Mouse (Mus musculus) midbrain, postnatal 0 days (tissue): Measurements from ENCODE around the gene Gldc. TPM values are rescaled to one million over a fixed set of nuclear protein-coding genes. Genes with fewer than 3 reads are reported as not detected.

ENCODE experiments used
- ATAC-seq: fragments of 200-750 bp; cut with Nextera tagmentation; 2 replicates; pipeline ENCODE4 v1.8.0; 2017; ENCODE audit warnings: moderate number of reproducible peaks, mild to moderate bottlenecking, moderate TSS enrichment, moderate library complexity; ENCODE audit not compliant: low FRiP score
- DNase-seq: peaks from one replicate; pipeline ENCODE4 v3.0.0-alpha.2; 2015; ENCODE audit warnings: low spot score
- H3K27ac ChIP-seq: fragments of 300-500 bp; sonication (generic); 2 replicates; pipeline ENCODE4 v1.5.1; 2014; ENCODE audit warnings: low read depth, mild to moderate bottlenecking, low read length, mixed read lengths
- H3K27me3 ChIP-seq: fragments of 300-500 bp; sonication (generic); 2 replicates; pipeline ENCODE4 v1.6.1; 2014; ENCODE audit warnings: low read length, control low read depth, mixed read lengths; ENCODE audit not compliant: insufficient read depth
- H3K36me3 ChIP-seq: fragments of 300-500 bp; sonication (generic); 2 replicates; pipeline ENCODE4 v1.6.1; 2014; ENCODE audit warnings: low read length, control low read depth, mixed read lengths; ENCODE audit not compliant: insufficient read depth
- H3K4me1 ChIP-seq: fragments of 300-500 bp; sonication (generic); 2 replicates; pipeline ENCODE4 v1.6.1; 2014; ENCODE audit warnings: mild to moderate bottlenecking, control low read depth, antibody characterized with exemption, low read length, mixed read lengths; ENCODE audit not compliant: insufficient read depth
- H3K4me2 ChIP-seq: fragments of 300-500 bp; sonication (generic); 2 replicates; pipeline ENCODE4 v1.6.1; 2014; ENCODE audit warnings: low read depth, mild to moderate bottlenecking, low read length, mixed read lengths; ENCODE audit not compliant: poor library complexity, severe bottlenecking
- H3K4me3 ChIP-seq: fragments of 300-500 bp; sonication (generic); 2 replicates; pipeline ENCODE4 v1.5.1; 2014; ENCODE audit warnings: low read depth, mild to moderate bottlenecking, low read length, moderate library complexity
- H3K9ac ChIP-seq: fragments of 300-500 bp; sonication (generic); replicated peaks from 2 replicates; pipeline ENCODE4 v1.6.1; 2014; ENCODE audit warnings: mild to moderate bottlenecking, low read length, moderate library complexity, mixed read lengths; ENCODE audit not compliant: poor library complexity, severe bottlenecking
- H3K9me3 ChIP-seq: fragments of 300-500 bp; sonication (generic); 2 replicates; pipeline ENCODE4 v1.6.1; 2016; ENCODE audit warnings: low read length, control low read depth
- CTCF ChIP-seq: IDR thresholded peaks from 2 replicates; pipeline ENCODE4 v1.5.1; 2016; ENCODE audit warnings: antibody characterized with exemption, mild to moderate bottlenecking
- WGBS: fragments of 180-500 bp; shearing (Covaris S2); extraction: QIAGEN DNeasy Blood & Tissue Kit; methylation state at CpG from one replicate; pipeline ENCODE4 v1.1.7; 2014; 5-methylcytosine and 5-hydroxymethylcytosine counted together
- polyA plus RNA-seq: library from polyadenylated mRNA; unstranded; fragments of >200 nt; fragmentation: Nextera tagmentation; extraction: Ambion mirVana; gene quantifications from 2 replicates; pipeline ENCODE4 v1.2.1, GENCODE M21; 2015
- total RNA-seq: library from RNA; depleted of rRNA; stranded (reverse); fragments of >200 nt; gene quantifications from 2 replicates; pipeline ENCODE4 v1.2.3, GENCODE M21; 2014

The Gldc gene
- total and polyA plus RNA-seq, 2 experiments from 2014 or later: 5.4 to 9.6 TPM

- Histone ChIP-seq H3K27ac (peak overlapping the region; percentile 68), H3K4me3 (no peak overlapping the region), H3K36me3 (no peaks in the 10 kb centered on the region), H3K9ac (no peak overlapping the region), H3K27me3 (no peaks in the 10 kb centered on the region), H3K4me1 (no peaks in the 10 kb centered on the region; the same call in 1 of the 2 replicates), H3K9me3 (no peaks in the 10 kb centered on the region), H3K4me2 (no peak overlapping the region)
- DNase-seq (no peak), ATAC-seq (no peak; the same call in 1 of the 2 replicates)
- no peak for TF ChIP-seq CTCF
Measured at GRCm38 (mm10) chr19:30108616-30109015, 66.6 kb downstream of the Gldc start.

- Histone ChIP-seq H3K27me3 (no peaks in the 10 kb centered on the region), H3K4me1 (no peaks in the 10 kb centered on the region; the same call in 1 of the 2 replicates), H3K9me3 (no peaks in the 10 kb centered on the region), H3K4me2 (no peak overlapping the region), H3K27ac (peak overlapping the region; percentile 32; the same call in 1 of the 2 replicates), H3K4me3 (no peak overlapping the region), H3K36me3 (no peaks in the 10 kb centered on the region), H3K9ac (no peak overlapping the region)
- WGBS: 31% methylated on average over 10 of the region's 10 CpGs
- ATAC-seq (no peak), DNase-seq (no peak)
- TF ChIP-seq CTCF: no peak
Measured at GRCm38 (mm10) chr19:30107221-30107845, 67.9 kb downstream of the Gldc start.

- ATAC-seq (no peak), DNase-seq (no peak)
- no peaks in the 10 kb centered on the region for H3K9me3 ChIP-seq
- no peak overlapping the region for H3K27ac ChIP-seq
- H3K9ac ChIP-seq: no peak overlapping the region
- no peaks in the 10 kb centered on the region for H3K36me3 ChIP-seq
- H3K4me1 ChIP-seq: no peaks in the 10 kb centered on the region; the same call in 1 of the 2 replicates
- no peak overlapping the region for H3K4me2 ChIP-seq
- no peaks in the 10 kb centered on the region for H3K27me3 ChIP-seq
- WGBS: 89% methylated on average over 6 of the region's 6 CpGs
- TF ChIP-seq CTCF: no peak
- no peak overlapping the region for H3K4me3 ChIP-seq
Measured at GRCm38 (mm10) chr19:30105045-30105842, 70.0 kb downstream of the Gldc start.

DNA sequence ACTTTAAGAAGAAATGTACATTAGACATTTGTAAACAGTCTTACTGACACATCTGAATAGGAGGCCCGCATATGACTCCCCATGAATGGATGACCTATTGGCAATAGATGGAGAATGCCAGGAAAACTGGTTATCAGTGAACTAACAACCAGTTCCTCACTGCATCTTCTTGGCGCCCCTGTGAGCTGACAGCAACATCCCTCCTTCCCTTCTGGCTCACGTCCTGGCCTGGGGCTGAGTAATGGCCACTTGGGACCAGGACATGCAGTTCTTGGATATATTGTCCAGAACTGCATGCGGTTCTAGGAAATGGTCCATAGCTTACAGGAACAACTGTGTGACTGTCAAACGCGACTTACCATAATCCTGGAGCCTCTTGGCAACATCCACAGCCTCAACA, 72.6 kb downstream of the Gldc start:
- H3K27me3 ChIP-seq: no peaks in the 10 kb centered on the region
- H3K9me3 ChIP-seq: no peaks in the 10 kb centered on the region
- H3K4me1 ChIP-seq: 0 out of 2 replicates have a peak, but pooled peaks cover 3% of the 10 kb centered on the region
- peaks cover 8% of the 10 kb centered on the region; the same call in 1 of the 2 replicates for H3K36me3 ChIP-seq
- DNase-seq (no peak), ATAC-seq (no peak)
- H3K9ac ChIP-seq: no peak overlapping the region
- no peak overlapping the region for H3K4me3 ChIP-seq
- H3K27ac ChIP-seq: no peak overlapping the region
- no peak overlapping the region for H3K4me2 ChIP-seq
- no peak for TF ChIP-seq CTCF
- 88% methylated on average over 6 of the region's 6 CpGs for WGBS

DNA sequence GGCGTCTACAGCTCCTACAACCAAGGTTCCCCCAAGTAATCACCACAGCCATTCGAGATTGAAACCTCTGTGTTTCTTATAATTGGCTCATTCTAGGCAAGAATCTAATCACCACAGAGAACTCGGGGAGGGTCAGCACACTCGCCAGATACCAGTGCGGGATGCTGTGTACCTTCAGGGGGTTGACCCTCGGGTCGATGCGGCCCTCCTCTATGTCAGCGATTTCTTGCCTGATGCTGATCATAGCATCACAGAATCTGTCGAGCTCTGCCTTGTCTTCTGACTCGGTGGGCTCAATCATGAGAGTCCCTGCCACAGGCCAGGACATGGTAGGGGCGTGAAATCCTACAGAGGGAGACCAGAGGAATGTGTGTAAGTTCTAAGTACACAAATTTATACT, 74.7 kb downstream of the Gldc start:
- Histone ChIP-seq H3K36me3 (peaks cover 8% of the 10 kb centered on the region; the same call in 1 of the 2 replicates), H3K27me3 (no peaks in the 10 kb centered on the region), H3K9me3 (no peaks in the 10 kb centered on the region), H3K9ac (no peak overlapping the region), H3K27ac (no peak overlapping the region), H3K4me3 (no peak overlapping the region), H3K4me1 (0 out of 2 replicates have a peak, but pooled peaks cover 10% of the 10 kb centered on the region), H3K4me2 (no peak overlapping the region)
- no peak for DNase-seq
- 97% methylated on average over 12 of the region's 12 CpGs for WGBS
- ATAC-seq: no peak
- TF ChIP-seq CTCF: no peak

DNA sequence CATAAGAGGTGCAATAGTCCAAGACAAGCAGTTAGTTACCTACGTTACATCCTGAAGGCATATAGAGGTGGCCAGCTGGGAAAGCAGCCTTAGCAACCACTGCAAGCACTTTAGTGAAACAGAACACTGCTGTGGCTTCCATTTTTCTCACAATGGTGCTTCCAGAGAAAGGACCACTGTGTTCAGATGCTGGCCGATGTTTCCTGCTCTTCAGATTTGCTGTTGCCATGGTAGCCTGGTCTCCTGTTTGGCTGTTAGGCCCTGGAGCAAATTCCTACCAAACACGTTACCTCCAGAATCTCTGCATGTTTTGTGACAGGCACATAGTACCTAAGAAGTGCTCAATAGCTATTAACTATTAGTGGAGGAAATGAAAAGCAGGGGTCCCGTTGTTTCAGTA, 78.2 kb downstream of the Gldc start:
- no peaks in the 10 kb centered on the region for H3K9me3 ChIP-seq
- H3K36me3 ChIP-seq: peaks cover 19% of the 10 kb centered on the region
- peak overlapping the region; percentile 65 for H3K27ac ChIP-seq
- TF ChIP-seq CTCF: no peak
- H3K4me1 ChIP-seq: 0 out of 2 replicates have a peak, but pooled peaks cover 10% of the 10 kb centered on the region
- ATAC-seq (peak; percentile 69), DNase-seq (peak; percentile 40)
- no peak overlapping the region for H3K9ac ChIP-seq
- no peak overlapping the region for H3K4me3 ChIP-seq
- H3K27me3 ChIP-seq: no peaks in the 10 kb centered on the region
- WGBS: 39% methylated on average over 4 of the region's 4 CpGs
- no peak overlapping the region for H3K4me2 ChIP-seq
